Mouse (Mus musculus) v-Abl transformed pro-B cells (cell line): Measurements from ENCODE around the gene Slc25a36.

Source experiments
- in situ Hi-C, 2 experiments: fragments of 400-800 bp; cut with MboI; formaldehyde crosslinking; loops; one replicate each; pipeline ENCODE4 v1.15.1; 2025; ENCODE audit not compliant: unreplicated experiment in 2 of 2

Slc25a36 gene

GRCm38 (mm10) chr9:97112797-97113554 lies 2.0 kb upstream of the Slc25a36 start:
- in situ Hi-C loops, result loop anchor here in 1 of 2 experiments (25.0 kb wide), 1 partner anchor 1601 kb away; the partner anchor contains the start of gene U2surp

DNA sequence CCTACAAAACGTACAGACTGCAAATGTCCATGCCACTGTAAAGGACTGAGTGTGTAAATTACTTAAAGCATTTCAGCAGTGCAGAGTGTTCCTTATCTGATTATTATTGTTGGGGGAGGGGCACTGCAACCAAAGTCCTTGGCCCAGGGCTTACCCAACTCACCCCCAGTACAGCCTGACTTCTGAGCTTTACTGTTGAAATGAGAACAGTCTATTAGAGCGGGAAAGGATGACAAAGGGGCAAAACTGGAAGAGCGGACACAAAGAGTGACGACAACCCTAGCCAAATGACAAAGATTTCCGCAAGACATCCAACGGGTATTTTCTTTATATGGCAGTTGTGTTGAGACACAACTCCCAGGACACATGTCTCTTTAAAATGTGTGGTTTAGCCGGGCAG lies 1.3 kb upstream of the Slc25a36 start:
- in situ Hi-C loops, result loop anchor here in 1 of 2 experiments (25.0 kb wide), 1 partner anchor 1600 kb away; the partner anchor contains the start of gene U2surp

DNA sequence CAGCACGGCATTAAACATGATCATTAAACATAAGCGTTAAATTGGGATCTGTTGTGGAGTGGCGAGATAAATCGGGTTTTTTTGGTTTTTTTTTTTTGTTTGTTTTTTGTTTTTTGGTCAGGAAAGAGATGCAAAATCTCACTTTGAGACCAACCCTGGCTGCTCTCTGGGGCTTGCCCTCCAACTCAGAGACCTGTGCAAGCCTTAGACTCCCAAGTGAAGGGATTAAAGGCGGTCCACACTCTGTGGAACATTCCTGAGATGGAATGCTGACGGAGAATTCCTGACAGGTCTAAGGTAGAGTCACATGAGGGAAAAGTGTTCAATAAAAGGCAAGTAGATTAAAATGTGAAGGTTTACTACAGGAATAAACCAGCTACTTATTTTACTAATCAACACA lies 549 bp upstream of the Slc25a36 start:
- in situ Hi-C loops, result loop anchor here in 1 of 2 experiments (25.0 kb wide), 1 partner anchor 1599 kb away; the partner anchor contains the start of gene U2surp

- in situ Hi-C loops, result loop anchor here (10.0 to 25.0 kb wide), 2 partner anchors 382 to 1594 kb away; partner anchors contain the start of gene U2surp (in 1 of the 2)
These were observed 4.3 kb downstream of the Slc25a36 start for GRCm38 (mm10) chr9:97106481-97107160.

GRCm38 (mm10) chr9:97105400-97105985 lies 5.5 kb downstream of the Slc25a36 start:
- in situ Hi-C loops, result loop anchor here (10.0 to 25.0 kb wide), 2 partner anchors 381 to 1593 kb away; partner anchors contain the start of gene U2surp (in 1 of the 2)

DNA sequence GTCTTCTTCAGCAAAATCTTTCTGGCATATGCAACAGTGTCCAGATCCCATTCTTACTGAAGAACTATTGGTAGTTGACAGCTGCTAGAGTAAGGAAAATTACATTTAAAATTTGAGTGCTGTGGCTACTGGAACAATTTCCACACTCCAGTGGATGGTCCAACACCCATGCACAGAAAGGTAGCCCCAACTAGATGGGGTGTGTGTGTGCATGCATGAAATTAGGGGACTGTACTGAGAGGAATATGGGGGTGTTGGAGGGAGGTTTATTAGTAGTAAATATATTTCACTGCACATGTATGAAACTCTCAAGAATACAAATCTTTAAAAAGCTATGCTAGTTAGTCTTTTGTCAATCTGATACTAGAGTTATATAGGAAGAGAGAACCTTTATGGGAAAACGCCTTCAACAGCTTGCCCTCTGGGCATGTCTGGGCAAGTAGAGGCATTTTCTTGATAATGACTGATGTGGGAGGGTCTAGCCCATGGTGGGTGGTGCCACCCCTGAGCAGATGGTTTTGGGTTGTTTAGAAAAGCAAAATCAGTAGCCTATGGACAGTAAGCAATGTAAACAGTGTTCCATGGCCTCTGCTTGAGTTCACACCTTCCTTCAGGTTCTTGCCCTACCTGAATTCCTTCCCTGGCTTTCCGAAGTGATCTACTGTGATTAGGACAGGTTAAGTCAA lies 7.4 kb downstream of the Slc25a36 start:
- in situ Hi-C loops, result loop anchor here (10.0 to 25.0 kb wide), 2 partner anchors 379 to 1591 kb away; partner anchors contain the start of gene U2surp (in 1 of the 2)

GRCm38 (mm10) chr9:97098985-97099384 lies 12.0 kb downstream of the Slc25a36 start:
- in situ Hi-C loops, result no loop called here

GRCm38 (mm10) chr9:97096180-97096579 lies 14.8 kb downstream of the Slc25a36 start:
- in situ Hi-C loops, result no loop called here

GRCm38 (mm10) chr9:97087850-97088249 lies 23.1 kb downstream of the Slc25a36 start:
- in situ Hi-C loops, result no loop called here

GRCm38 (mm10) chr9:97084628-97085027 lies 26.3 kb downstream of the Slc25a36 start:
- in situ Hi-C loops, result loop anchor here in 1 of 2 experiments (5.0 kb wide), 1 partner anchor 78 kb away; no protein-coding TSS in a partner anchor

DNA sequence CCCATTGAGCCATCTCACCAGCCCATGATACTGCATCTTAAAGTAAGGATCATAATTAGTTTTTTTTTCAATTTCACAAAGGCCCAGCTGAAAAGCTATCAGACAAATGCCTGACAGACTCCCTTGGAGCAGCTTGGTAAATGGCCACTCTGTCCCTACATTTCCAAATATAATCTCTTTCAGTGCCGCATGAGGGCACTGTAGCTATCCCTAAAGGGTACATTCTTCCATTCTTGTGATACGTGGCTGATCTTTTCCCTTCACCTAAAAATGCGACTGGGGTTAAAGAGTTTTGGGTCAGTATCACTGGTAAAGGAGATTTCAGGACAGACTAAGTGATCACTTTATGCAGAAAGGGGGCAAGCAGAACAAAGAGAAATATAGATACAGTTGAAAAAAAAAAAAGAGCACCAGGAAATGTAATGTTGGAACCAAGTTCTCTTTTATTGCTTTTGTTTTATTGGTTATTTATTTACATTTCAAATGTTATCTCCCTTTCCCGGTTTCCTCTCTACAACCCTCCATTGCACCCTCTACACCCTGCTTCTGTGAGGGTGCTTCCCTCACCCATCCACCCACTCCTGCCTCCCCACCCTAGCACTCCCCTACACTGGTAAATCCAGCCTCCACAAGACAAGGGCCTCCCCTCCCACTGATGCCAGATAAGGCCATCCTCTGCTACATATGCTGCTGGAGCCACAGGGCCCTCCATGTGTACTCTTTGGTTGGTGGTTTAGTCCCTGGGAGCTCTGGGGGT lies 29.7 kb downstream of the Slc25a36 start:
- in situ Hi-C loops, result loop anchor here in 1 of 2 experiments (5.0 kb wide), 1 partner anchor 81 kb away; no protein-coding TSS in a partner anchor

- in situ Hi-C loops, result loop anchor here (5.0 kb wide), 3 partner anchors 92 to 153 kb away; no protein-coding TSS in a partner anchor
These were observed 41.0 kb downstream of the Slc25a36 start for GRCm38 (mm10) chr9:97069911-97070310.

GRCm38 (mm10) chr9:97069466-97069865 lies 41.5 kb downstream of the Slc25a36 start:
- in situ Hi-C loops, result loop anchor here (5.0 kb wide), 3 partner anchors 93 to 152 kb away; no protein-coding TSS in a partner anchor

- in situ Hi-C loops, result loop anchor here (5.0 kb wide), 3 partner anchors 94 to 151 kb away; no protein-coding TSS in a partner anchor
These were observed 42.5 kb downstream of the Slc25a36 start for GRCm38 (mm10) chr9:97068201-97069095.

DNA sequence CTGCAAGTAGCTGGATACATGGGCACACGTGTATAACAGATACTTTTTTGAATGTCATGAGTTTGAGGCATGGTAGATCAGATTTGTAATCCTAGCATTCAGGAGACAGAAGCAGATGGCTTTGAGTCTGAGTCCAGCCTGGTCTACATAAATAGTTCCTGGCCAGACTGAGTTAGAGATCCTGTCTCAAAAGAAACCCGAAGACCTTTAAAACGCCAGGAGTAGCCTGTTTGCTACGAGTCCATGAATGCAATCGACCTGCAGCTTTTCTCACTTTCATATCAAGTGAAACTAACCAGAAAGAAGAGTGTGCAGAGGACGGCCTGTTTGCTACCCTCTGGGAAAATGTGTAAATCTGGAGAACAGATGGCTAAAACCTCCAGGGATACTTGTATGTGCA lies 43.2 kb downstream of the Slc25a36 start:
- in situ Hi-C loops, result loop anchor here (5.0 kb wide), 3 partner anchors 95 to 150 kb away; no protein-coding TSS in a partner anchor

DNA sequence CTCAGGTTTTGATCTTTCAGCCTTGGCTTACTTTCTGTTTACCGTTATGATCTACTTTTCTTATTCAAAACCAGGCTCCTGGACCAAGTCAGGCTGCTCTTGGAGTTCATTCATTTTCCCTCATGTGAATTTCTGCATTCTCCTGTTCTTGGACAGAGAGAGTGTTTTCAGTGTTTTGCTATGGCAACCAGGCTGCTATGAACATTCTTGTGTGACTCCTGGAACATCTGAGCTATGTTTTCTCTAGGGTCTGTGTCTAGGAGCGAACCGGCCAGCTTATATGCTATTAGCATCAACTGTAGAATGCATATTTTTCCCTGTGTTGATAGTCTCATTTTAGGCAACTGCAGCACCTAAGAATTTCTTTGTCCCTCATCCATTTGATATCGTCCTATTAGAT lies 45.1 kb downstream of the Slc25a36 start:
- in situ Hi-C loops, result loop anchor here (5.0 kb wide), 3 partner anchors 96 to 149 kb away; no protein-coding TSS in a partner anchor

DNA sequence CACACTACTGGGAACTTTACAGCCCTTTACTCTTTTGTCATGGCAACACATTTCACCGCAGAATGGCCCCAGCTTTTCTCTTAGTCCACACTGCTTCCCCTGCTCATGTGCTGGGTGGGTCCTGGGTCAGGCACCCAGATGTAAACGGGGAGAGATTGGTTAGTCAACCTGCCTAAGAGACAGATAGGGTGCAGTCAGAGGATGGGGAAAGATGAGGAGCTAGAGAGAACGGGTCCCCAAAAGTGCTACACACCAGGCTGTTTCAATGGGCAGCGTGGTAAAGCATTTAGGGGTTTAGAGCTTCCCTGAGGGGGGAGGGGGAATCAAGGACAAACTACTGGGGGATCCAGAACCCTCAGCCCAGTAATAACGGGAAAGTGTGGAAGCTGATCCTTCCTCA lies 45.7 kb downstream of the Slc25a36 start:
- in situ Hi-C loops, result loop anchor here (5.0 kb wide), 3 partner anchors 97 to 148 kb away; no protein-coding TSS in a partner anchor

DNA sequence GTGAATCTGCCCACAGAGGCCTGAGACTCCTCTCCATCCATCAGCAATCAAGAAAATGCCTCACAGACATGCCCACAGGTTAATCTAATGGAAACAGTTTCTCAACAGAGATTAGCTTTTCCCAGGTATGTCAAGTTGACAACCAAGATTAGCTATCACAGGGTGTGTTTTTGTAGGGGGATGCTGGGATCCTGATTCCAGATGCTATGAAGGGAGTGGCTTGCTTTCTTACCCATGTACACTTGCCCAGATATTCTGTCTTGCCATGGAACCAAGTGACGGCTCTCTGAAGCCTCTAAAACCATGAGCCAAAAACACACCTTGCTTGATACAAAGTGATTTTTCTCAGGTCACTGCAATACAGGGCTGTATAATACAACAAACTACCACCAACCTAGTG lies 46.8 kb downstream of the Slc25a36 start:
- in situ Hi-C loops, result no loop called here
